Mouse (Mus musculus) ES-Bruce4 (cell line): Measurements from ENCODE around the gene Olfr450.

Experiments used
- CTCF ChIP-seq: IDR thresholded peaks from one replicate; pipeline ENCODE4 v1.8.1; 2011; ENCODE audit warnings: low read depth, low read length
- POLR2A ChIP-seq: IDR thresholded peaks from one replicate; pipeline ENCODE4 v1.8.1; 2011; ENCODE audit warnings: low read length; ENCODE audit not compliant: insufficient read depth

DNA sequence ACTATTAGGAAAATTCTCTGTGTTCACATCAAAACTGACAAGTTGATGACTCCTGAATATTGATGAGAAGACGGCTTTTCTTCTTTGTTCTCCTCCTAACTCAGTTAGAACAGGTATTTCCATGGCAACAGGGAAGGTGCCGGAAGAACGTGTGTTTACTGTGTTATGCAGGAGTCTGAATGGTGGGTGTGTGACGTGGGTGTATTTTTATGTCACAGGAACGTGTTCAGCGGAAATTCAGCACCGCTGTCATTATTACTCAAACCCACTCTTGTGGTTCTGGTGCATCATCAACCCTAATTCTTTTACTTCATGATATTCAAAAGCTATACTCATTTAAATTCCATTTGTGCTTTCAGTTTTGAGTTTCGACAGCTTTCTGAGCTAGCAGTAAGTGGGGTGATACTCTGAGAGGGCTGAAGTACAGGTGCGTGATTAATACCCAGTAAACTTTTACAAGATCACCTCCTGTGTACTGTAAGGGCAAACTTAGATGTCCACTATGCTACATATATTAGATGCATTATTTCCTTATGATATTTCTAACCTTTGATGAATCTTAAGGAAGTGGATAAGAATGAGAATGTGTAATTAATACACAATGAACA is 20.7 kb upstream of the Olfr450 start:
- TF ChIP-seq POLR2A (no peak), CTCF (no peak)
